Mouse (Mus musculus) limb, embryonic 10.5 days (tissue): ENCODE measurements around the gene Snrpd2. TPM values are rescaled to one million over a fixed set of nuclear protein-coding genes. Genes with fewer than 3 reads are reported as not detected.

Experiments
- DNase-seq: peaks from one replicate; pipeline ENCODE4 v3.0.0-alpha.2; 2017; ENCODE audit warnings: low spot score
- H3K27ac ChIP-seq: fragments of 300-500 bp; sonication (generic); 2 replicates; pipeline ENCODE4 v1.5.1; 2016; ENCODE audit warnings: mild to moderate bottlenecking
- H3K27me3 ChIP-seq: fragments of 300-500 bp; sonication (generic); 2 replicates; pipeline ENCODE4 v1.6.1; 2016; ENCODE audit warnings: low read depth, mild to moderate bottlenecking; ENCODE audit not compliant: poor library complexity, severe bottlenecking
- H3K36me3 ChIP-seq: fragments of 300-500 bp; sonication (generic); 2 replicates; pipeline ENCODE4 v1.6.1; 2016; ENCODE audit warnings: mild to moderate bottlenecking, moderate library complexity
- H3K4me1 ChIP-seq: fragments of 300-500 bp; sonication (generic); 2 replicates; pipeline ENCODE4 v1.6.1; 2016
- H3K4me3 ChIP-seq: fragments of 300-500 bp; sonication (generic); 2 replicates; pipeline ENCODE4 v1.5.1; 2016; ENCODE audit warnings: mild to moderate bottlenecking, moderate library complexity
- H3K9me3 ChIP-seq: fragments of 300-500 bp; sonication (generic); replicated peaks from 2 replicates; pipeline ENCODE4 v1.6.1; 2016; ENCODE audit warnings: mild to moderate bottlenecking
- WGBS: fragments of 180-500 bp; shearing (Covaris S2); methylation state at CpG from one replicate; pipeline ENCODE4 v1.1.7; 2016; 5-methylcytosine and 5-hydroxymethylcytosine counted together
- polyA plus RNA-seq: library from polyadenylated mRNA; unstranded; fragments of >200 nt; fragmentation: Nextera tagmentation; extraction: Ambion mirVana; gene quantifications from 2 replicates; pipeline ENCODE4 v1.2.1, GENCODE M21; 2016

The Snrpd2 gene
- polyA plus RNA-seq, 1 experiment from 2014 or later: 176 TPM

- peak; percentile 91 for DNase-seq
- Histone ChIP-seq H3K9me3 (no peaks in the 10 kb centered on the region), H3K36me3 (no peaks in the 10 kb centered on the region), H3K27ac (no peak overlapping the region), H3K4me1 (peaks cover 14% of the 10 kb centered on the region), H3K4me3 (peak overlapping the region; percentile 45), H3K27me3 (peaks cover 53% of the 10 kb centered on the region)
- WGBS: 5% methylated on average over 17 of the region's 17 CpGs
Measured at GRCm38 (mm10) chr7:19172874-19173273, 23.4 kb downstream of the Snrpd2 start.

- H3K27me3 ChIP-seq: peaks cover 66% of the 10 kb centered on the region
- no peak for DNase-seq
- no peak within 1 kb of the TSS for H3K27ac ChIP-seq
- no peaks in the 10 kb centered on the region for H3K36me3 ChIP-seq
- H3K9me3 ChIP-seq: no peaks in the 10 kb centered on the region
- H3K4me3 ChIP-seq: peak within 1 kb of the TSS; percentile 47
- under 1% methylated on average over 30 of the region's 30 CpGs for WGBS
- H3K4me1 ChIP-seq: peaks cover 37% of the 10 kb centered on the region
Measured at GRCm38 (mm10) chr7:19175708-19176515, 26.4 kb downstream of the Snrpd2 start, which contains the start of gene Eml2. TSS of gene Eml2 (plus strand) at chr7:19176421.

- Histone ChIP-seq H3K9me3 (no peaks in the 10 kb centered on the region), H3K4me1 (peaks cover 43% of the 10 kb centered on the region), H3K36me3 (no peaks in the 10 kb centered on the region), H3K27ac (no peak overlapping the region), H3K27me3 (peaks cover 66% of the 10 kb centered on the region), H3K4me3 (peak overlapping the region; percentile 47)
- no peak for DNase-seq
- 4% methylated on average over 21 of the region's 21 CpGs for WGBS
Measured at GRCm38 (mm10) chr7:19176516-19176947, 27.0 kb downstream of the Snrpd2 start.

GRCm38 (mm10) chr7:19177216-19177615 lies 27.7 kb downstream of the Snrpd2 start:
- H3K9me3 ChIP-seq: no peaks in the 10 kb centered on the region
- WGBS: 61% methylated on average over 7 of the region's 7 CpGs
- DNase-seq: no peak
- no peaks in the 10 kb centered on the region for H3K36me3 ChIP-seq
- H3K27ac ChIP-seq: no peak overlapping the region
- H3K4me1 ChIP-seq: peaks cover 50% of the 10 kb centered on the region
- H3K27me3 ChIP-seq: peaks cover 63% of the 10 kb centered on the region
- no peak overlapping the region for H3K4me3 ChIP-seq

GRCm38 (mm10) chr7:19178035-19178434 lies 28.5 kb downstream of the Snrpd2 start:
- Histone ChIP-seq H3K36me3 (no peaks in the 10 kb centered on the region), H3K4me3 (peak overlapping the region; percentile 44), H3K4me1 (peaks cover 46% of the 10 kb centered on the region), H3K27ac (no peak overlapping the region), H3K27me3 (peaks cover 63% of the 10 kb centered on the region), H3K9me3 (no peaks in the 10 kb centered on the region)
- WGBS: 10% methylated on average over 18 of the region's 18 CpGs
- DNase-seq: no peak

GRCm38 (mm10) chr7:19178443-19179092 lies 29.0 kb downstream of the Snrpd2 start:
- WGBS: 8% methylated on average over 27 of the region's 27 CpGs
- Histone ChIP-seq H3K9me3 (no peaks in the 10 kb centered on the region), H3K27ac (no peak overlapping the region), H3K4me1 (peaks cover 45% of the 10 kb centered on the region), H3K36me3 (peaks cover 3% of the 10 kb centered on the region), H3K4me3 (peak overlapping the region; percentile 44), H3K27me3 (peaks cover 63% of the 10 kb centered on the region)
- peak; percentile 85 for DNase-seq

GRCm38 (mm10) chr7:19179173-19179572 lies 29.7 kb downstream of the Snrpd2 start:
- Histone ChIP-seq H3K4me3 (peak overlapping the region; percentile 44), H3K27ac (0 out of 2 replicates have a peak overlapping the region, but pooled peaks have one; percentile 16), H3K36me3 (peaks cover 9% of the 10 kb centered on the region), H3K9me3 (no peaks in the 10 kb centered on the region), H3K4me1 (peaks cover 45% of the 10 kb centered on the region), H3K27me3 (peaks cover 63% of the 10 kb centered on the region)
- 1% methylated on average over 32 of the region's 32 CpGs for WGBS
- DNase-seq: peak; percentile 80

GRCm38 (mm10) chr7:19179936-19180335 lies 30.4 kb downstream of the Snrpd2 start:
- Histone ChIP-seq H3K4me3 (peak overlapping the region; percentile 44), H3K36me3 (peaks cover 16% of the 10 kb centered on the region), H3K27me3 (peaks cover 59% of the 10 kb centered on the region), H3K27ac (no peak overlapping the region), H3K9me3 (no peaks in the 10 kb centered on the region), H3K4me1 (peaks cover 45% of the 10 kb centered on the region)
- 38% methylated on average over 6 of the region's 6 CpGs for WGBS
- DNase-seq: no peak

- WGBS: 1% methylated on average over 27 of the region's 27 CpGs
- Histone ChIP-seq H3K36me3 (peaks cover 22% of the 10 kb centered on the region), H3K4me1 (peaks cover 45% of the 10 kb centered on the region), H3K9me3 (no peaks in the 10 kb centered on the region), H3K27me3 (peaks cover 49% of the 10 kb centered on the region), H3K4me3 (peak overlapping the region; percentile 69), H3K27ac (peak overlapping the region; percentile 78)
- DNase-seq: peak; percentile 80
Measured at GRCm38 (mm10) chr7:19180862-19181429, 31.4 kb downstream of the Snrpd2 start.

GRCm38 (mm10) chr7:19184250-19184649 lies 34.7 kb downstream of the Snrpd2 start:
- H3K27ac ChIP-seq: no peak overlapping the region
- no peak for DNase-seq
- WGBS: 98% methylated on average over 2 of the region's 2 CpGs

GRCm38 (mm10) chr7:19184758-19185157 lies 35.2 kb downstream of the Snrpd2 start:
- Histone ChIP-seq H3K4me1 (peaks cover 21% of the 10 kb centered on the region), H3K9me3 (no peaks in the 10 kb centered on the region), H3K36me3 (peaks cover 51% of the 10 kb centered on the region), H3K27ac (no peak overlapping the region), H3K27me3 (peaks cover 11% of the 10 kb centered on the region), H3K4me3 (no peak overlapping the region)
- no peak for DNase-seq
- 91% methylated on average over 6 of the region's 6 CpGs for WGBS

More at GRCm38 (mm10) chr7:19184250-19184649, 34.7 kb downstream of the Snrpd2 start:
- peaks cover 50% of the 10 kb centered on the region for H3K36me3 ChIP-seq
- peaks cover 26% of the 10 kb centered on the region for H3K4me1 ChIP-seq
- H3K27me3 ChIP-seq: peaks cover 16% of the 10 kb centered on the region
- H3K4me3 ChIP-seq: no peak overlapping the region
- H3K9me3 ChIP-seq: no peaks in the 10 kb centered on the region

- Histone ChIP-seq H3K36me3 (peaks cover 82% of the 10 kb centered on the region), H3K27ac (no peak overlapping the region), H3K4me3 (no peak overlapping the region), H3K9me3 (no peaks in the 10 kb centered on the region), H3K27me3 (no peaks in the 10 kb centered on the region), H3K4me1 (no peaks in the 10 kb centered on the region)
- DNase-seq: no peak
- 96% methylated on average over 4 of the region's 4 CpGs for WGBS
Measured at GRCm38 (mm10) chr7:19194676-19195075, 45.2 kb downstream of the Snrpd2 start.

GRCm38 (mm10) chr7:19196676-19197075 lies 47.2 kb downstream of the Snrpd2 start:
- H3K4me3 ChIP-seq: no peak overlapping the region
- no peaks in the 10 kb centered on the region for H3K27me3 ChIP-seq
- peaks cover 79% of the 10 kb centered on the region for H3K36me3 ChIP-seq
- DNase-seq: no peak
- H3K27ac ChIP-seq: no peak overlapping the region
- no peaks in the 10 kb centered on the region for H3K9me3 ChIP-seq
- whole genome bisulfite sequencing: 65% methylated on average over 6 of the region's 6 CpGs
- H3K4me1 ChIP-seq: no peaks in the 10 kb centered on the region
